11 mouse cellular contexts compared by ENCODE assay signal in the genomic region with DNA sequence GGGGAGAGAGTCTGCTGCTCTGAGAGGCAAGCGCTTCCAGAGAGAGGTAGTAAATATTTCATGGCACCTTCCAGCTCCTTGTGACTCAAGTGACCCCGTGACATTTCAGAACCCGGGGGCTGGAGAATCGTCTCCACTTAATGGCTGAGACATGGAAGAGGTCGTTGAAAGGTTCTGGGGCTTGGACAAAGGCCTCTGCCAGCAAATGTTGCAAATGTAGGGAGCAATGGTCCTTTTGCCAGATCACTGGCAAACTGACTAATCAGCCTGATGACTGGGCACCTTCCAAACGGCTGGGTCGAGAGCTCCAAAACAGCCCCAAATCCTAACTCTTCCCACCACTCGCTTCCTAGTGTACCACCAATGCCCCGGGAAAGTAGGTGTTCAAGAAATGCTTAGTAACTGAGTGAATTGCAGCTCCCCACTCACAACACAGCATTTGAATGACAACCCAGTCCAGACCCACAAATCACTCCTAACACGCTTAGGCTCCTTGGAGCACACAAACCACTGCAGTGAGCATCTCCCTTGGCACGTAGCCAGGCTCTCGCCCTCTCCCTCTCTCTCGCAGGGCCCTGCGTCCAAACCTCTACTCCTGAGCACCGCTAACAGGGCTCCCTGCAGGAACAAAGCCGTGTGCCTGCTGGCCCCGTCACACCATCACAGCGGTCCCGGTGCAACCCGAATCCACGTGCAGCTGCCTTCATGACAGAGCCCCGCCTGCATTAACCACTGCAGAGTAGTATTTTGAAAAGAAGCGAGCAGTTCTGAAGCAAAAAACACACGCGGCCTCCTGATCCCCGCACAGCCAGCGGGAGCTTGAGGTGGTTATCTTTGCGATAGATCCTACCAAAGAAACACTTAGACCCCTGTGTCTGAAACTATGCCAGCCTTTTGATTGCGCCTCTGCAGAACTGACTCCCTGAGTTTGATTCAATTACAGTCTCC. TPM values are rescaled to one million over a fixed set of nuclear protein-coding genes. Genes with fewer than 3 reads are reported as not detected.
DNase-seq lines count a peak whose midpoint lies in the region; ATAC-seq lines count a peak whose summit lies in the region.
"Had no signal": no experiment of that assay in that cellular context is flagged by ENCODE, and none has a peak within 500 bp of the region (broad histone marks: within the 10 kb centered on the region; RNA-seq: fewer than 3 reads in every experiment).

No protein-coding gene starts in this region.

- H3K36me3 ChIP-seq in heart, embryonic 15.5 days, result no peaks in the 10 kb centered on the region
- no peaks in the 10 kb centered on the region for H3K36me3 ChIP-seq in embryonic facial prominence, embryonic 14.5 days (ENCODE audit: control insufficient read depth, insufficient read depth, low read length)
- no peaks in the 10 kb centered on the region for H3K36me3 ChIP-seq in midbrain, embryonic 10.5 days
- H3K36me3 ChIP-seq: lung, embryonic 15.5 days; stomach, embryonic 15.5 days had no signal

- WGBS in heart, embryonic 15.5 days, result 10% methylated on average over 29 of the region's 29 CpGs
- WGBS in embryonic facial prominence, embryonic 14.5 days, result 11% methylated on average over 29 of the region's 29 CpGs
- WGBS in midbrain, embryonic 10.5 days, result 10% methylated on average over 29 of the region's 29 CpGs

- no peak overlapping the region for H3K9ac ChIP-seq in heart, embryonic 15.5 days
- H3K9ac ChIP-seq in embryonic facial prominence, embryonic 14.5 days (ENCODE audit: low read depth, low read length), result no peak overlapping the region
- H3K9ac ChIP-seq: lung, embryonic 15.5 days; stomach, embryonic 15.5 days had no signal

- H3K9me3 ChIP-seq in heart, embryonic 15.5 days (replicated peaks), result no peaks in the 10 kb centered on the region
- H3K9me3 ChIP-seq in embryonic facial prominence, embryonic 14.5 days (ENCODE audit: control insufficient read depth, low read length), result no peaks in the 10 kb centered on the region
- H3K9me3 ChIP-seq in midbrain, embryonic 10.5 days (replicated peaks), result 0 out of 2 replicates have a peak, but pooled peaks cover 4% of the 10 kb centered on the region
- H3K9me3 ChIP-seq: lung, embryonic 15.5 days; stomach, embryonic 15.5 days had no signal

- H3K4me3 ChIP-seq in heart, embryonic 15.5 days, result 0 out of 2 replicates have a peak overlapping the region, but pooled peaks have one; percentile 60
- H3K4me3 ChIP-seq in embryonic facial prominence, embryonic 14.5 days (ENCODE audit: low read depth, low read length), result peak overlapping the region; percentile 10
- peak overlapping the region; percentile 79 for H3K4me3 ChIP-seq in midbrain, embryonic 10.5 days

- no peak overlapping the region for H3K27ac ChIP-seq in heart, embryonic 15.5 days
- H3K27ac ChIP-seq in embryonic facial prominence, embryonic 14.5 days (replicated peaks; ENCODE audit: low read depth, low read length), result no peak overlapping the region
- 0 out of 2 replicates have a peak overlapping the region, but pooled peaks have one; percentile 9 for H3K27ac ChIP-seq in midbrain, embryonic 10.5 days (replicated peaks)
- H3K27ac ChIP-seq: lung, embryonic 15.5 days; stomach, embryonic 15.5 days had no signal

- peak overlapping the region; percentile 100; the same call in 1 of the 2 replicates for H3K4me2 ChIP-seq in heart, embryonic 15.5 days
- peak overlapping the region; percentile 100 for H3K4me2 ChIP-seq in embryonic facial prominence, embryonic 14.5 days (ENCODE audit: low read depth, low read length)

- H3K27me3 ChIP-seq in heart, embryonic 15.5 days, result peaks cover 69% of the 10 kb centered on the region
- peaks cover 61% of the 10 kb centered on the region for H3K27me3 ChIP-seq in embryonic facial prominence, embryonic 14.5 days (replicated peaks; ENCODE audit: control insufficient read depth, insufficient read depth, low read length)
- peaks cover 100% of the 10 kb centered on the region for H3K27me3 ChIP-seq in midbrain, embryonic 10.5 days (ENCODE audit: low read depth, poor library complexity, severe bottlenecking)

- DNase-seq in heart, adult 11 months, result no peak
- peak; percentile 57 to 62 for DNase-seq in adrenal gland, postnatal 36 days
- DNase-seq in embryonic facial prominence, embryonic 14.5 days (ENCODE audit: low spot score), result no peak
- peak; percentile 35 for DNase-seq in midbrain, embryonic 10.5 days (ENCODE audit: low spot score)
- DNase-seq in thymus, postnatal 14 days, result no peak
- DNase-seq in urinary bladder, adult 2 months (ENCODE audit: low spot score), result no peak
- no peak for DNase-seq in heart, adult 18-20 months

- ATAC-seq in heart, embryonic 15.5 days (replicated peaks; ENCODE audit: insufficient number of reproducible peaks, insufficient read depth, low FRiP score, low read depth), result no peak
- no peak; the same call in 1 of the 2 replicates for ATAC-seq in embryonic facial prominence, embryonic 14.5 days (ENCODE audit: low read depth)
- ATAC-seq: Patski had no signal

- H3K4me1 ChIP-seq in heart, embryonic 15.5 days (replicated peaks), result peaks cover 32% of the 10 kb centered on the region
- peaks cover 18% of the 10 kb centered on the region for H3K4me1 ChIP-seq in embryonic facial prominence, embryonic 14.5 days (ENCODE audit: control insufficient read depth, insufficient read depth, low read length)
- H3K4me1 ChIP-seq in midbrain, embryonic 10.5 days, result peaks cover 42% of the 10 kb centered on the region

RNA-seq across cellular contexts. Expression of a gene that starts 2.0 kb away (rescaled TPM):
- polyA plus RNA-seq in heart, embryonic 15.5 days (2015; fragmentation: Nextera tagmentation; extraction: Ambion mirVana), result 0.96 and 1.2 TPM in 2 replicates
- 10 to 100 TPM; 34.8 to 42.3 TPM for total RNA-seq in adrenal gland, postnatal 36 days (2021)
- 2.7 and 3.1 TPM in 2 replicates for polyA plus RNA-seq in embryonic facial prominence, embryonic 14.5 days (2014; fragmentation: Nextera tagmentation; extraction: Ambion mirVana)
- 1.2 and 1.3 TPM in 2 replicates for polyA plus RNA-seq in midbrain, embryonic 10.5 days (2016; fragmentation: Nextera tagmentation; extraction: Ambion mirVana)
- 3.6 and 3.9 TPM in 2 replicates for polyA plus RNA-seq in urinary bladder, adult 2 months (2012; rRNA removed)
- total RNA-seq in heart, adult 18-20 months (2021), result 1 to 10 TPM; 1.8 to 2.0 TPM

RNA-seq across cellular contexts. Expression of a gene that starts 34.2 kb away (rescaled TPM):
- polyA plus RNA-seq in heart, embryonic 15.5 days (2015; fragmentation: Nextera tagmentation; extraction: Ambion mirVana), result 54.4 and 76.7 TPM in 2 replicates
- total RNA-seq in adrenal gland, postnatal 36 days (2021), result 100 to 1,000 TPM; 184 to 197 TPM
- 69.8 and 72.9 TPM in 2 replicates for polyA plus RNA-seq in embryonic facial prominence, embryonic 14.5 days (2014; fragmentation: Nextera tagmentation; extraction: Ambion mirVana)
- polyA plus RNA-seq in midbrain, embryonic 10.5 days (2016; fragmentation: Nextera tagmentation; extraction: Ambion mirVana), result 56.5 and 69.5 TPM in 2 replicates
- 82.1 and 95.2 TPM in 2 replicates for polyA plus RNA-seq in urinary bladder, adult 2 months (2012; rRNA removed)
- total RNA-seq in heart, adult 18-20 months (2021), result 10 to 100 TPM; 81.5 to 82.4 TPM

RNA-seq across cellular contexts. Expression of a gene that starts 43.5 kb away (rescaled TPM):
- 56.2 and 60.3 TPM in 2 replicates for polyA plus RNA-seq in heart, embryonic 15.5 days (2015; fragmentation: Nextera tagmentation; extraction: Ambion mirVana)
- 10 to 100 TPM; 76.3 to 85.9 TPM for total RNA-seq in adrenal gland, postnatal 36 days (2021)
- polyA plus RNA-seq in embryonic facial prominence, embryonic 14.5 days (2014; fragmentation: Nextera tagmentation; extraction: Ambion mirVana), result 82.6 and 95.5 TPM in 2 replicates
- polyA plus RNA-seq in midbrain, embryonic 10.5 days (2016; fragmentation: Nextera tagmentation; extraction: Ambion mirVana), result 104 and 113 TPM in 2 replicates
- 52.7 and 63.5 TPM in 2 replicates for polyA plus RNA-seq in urinary bladder, adult 2 months (2012; rRNA removed)
- 10 to 100 TPM; 35.6 to 37.4 TPM for total RNA-seq in heart, adult 18-20 months (2021)

RNA-seq across cellular contexts. Expression of a gene that starts 57.4 kb away (rescaled TPM):
- 18.1 and 21.8 TPM in 2 replicates for polyA plus RNA-seq in heart, embryonic 15.5 days (2015; fragmentation: Nextera tagmentation; extraction: Ambion mirVana)
- 10 to 100 TPM; 38.9 to 45.3 TPM for total RNA-seq in adrenal gland, postnatal 36 days (2021)
- 32.2 and 35.4 TPM in 2 replicates for polyA plus RNA-seq in embryonic facial prominence, embryonic 14.5 days (2014; fragmentation: Nextera tagmentation; extraction: Ambion mirVana)
- 66.7 and 68.7 TPM in 2 replicates for polyA plus RNA-seq in midbrain, embryonic 10.5 days (2016; fragmentation: Nextera tagmentation; extraction: Ambion mirVana)
- polyA plus RNA-seq in urinary bladder, adult 2 months (2012; rRNA removed), result 24.0 and 27.4 TPM in 2 replicates
- total RNA-seq in heart, adult 18-20 months (2021), result 10 to 100 TPM; 19.3 to 20.2 TPM

Comparison
In these comparisons a context has a peak if more than half of its experiments do, and no peak if none do; other contexts are left out.
1. H3K4me3 ChIP-seq: peak in every context shown above with its lines; median percentile 79 in midbrain, embryonic 10.5 days; 60 in heart, embryonic 15.5 days; 10 in embryonic facial prominence, embryonic 14.5 days.
2. DNase-seq: peak in adrenal gland, postnatal 36 days (2 of 2) and midbrain, embryonic 10.5 days (single experiment); none in heart, adult 11 months (single experiment), embryonic facial prominence, embryonic 14.5 days (single experiment), thymus, postnatal 14 days (single experiment), urinary bladder, adult 2 months (single experiment) and heart, adult 18-20 months (0 of 2).